Comparison of ENCODE assay signal across 15 mouse cellular contexts in the genomic region with DNA sequence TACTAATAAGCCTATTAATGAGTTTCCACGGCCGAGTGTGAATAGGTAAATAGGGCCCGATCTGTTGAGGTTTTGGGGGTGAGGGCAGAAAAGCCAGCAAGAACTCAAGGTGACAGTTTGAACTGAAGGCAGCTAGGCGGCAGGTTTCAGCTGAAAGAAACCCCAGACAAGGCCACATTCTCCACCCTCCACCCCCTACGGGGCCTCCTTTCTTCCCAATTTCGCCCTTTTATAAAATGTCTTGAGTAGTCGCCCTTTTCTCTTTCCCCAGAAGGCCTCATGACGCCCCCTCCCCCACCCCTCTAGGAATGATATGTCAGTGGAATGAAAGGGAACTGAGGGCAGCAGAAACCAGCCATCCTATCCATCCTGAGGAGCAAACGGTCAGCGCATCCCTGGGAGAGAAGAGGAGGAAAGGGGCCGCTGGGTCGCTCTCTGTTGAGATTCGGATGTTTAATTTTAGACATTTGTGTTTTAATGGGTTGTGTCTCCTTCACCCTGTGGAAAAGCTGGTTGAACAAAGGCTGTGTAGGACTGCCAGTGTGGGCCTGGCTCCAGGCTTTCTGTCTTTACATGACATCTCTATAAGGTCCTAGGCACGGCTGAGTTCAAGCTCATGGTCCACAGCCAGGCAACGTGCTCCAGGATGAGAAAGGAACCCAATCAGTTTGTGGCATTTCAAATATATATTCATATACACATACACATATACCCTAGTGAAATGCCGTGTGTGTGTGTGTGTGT.
DNase-seq lines count a peak whose midpoint lies in the region; ATAC-seq and TF ChIP-seq lines count a peak whose summit lies in the region.
"Had no signal": no experiment of that assay in that cellular context is flagged by ENCODE, and none has a peak within 500 bp of the region (broad histone marks: within the 10 kb centered on the region; RNA-seq: fewer than 3 reads in every experiment).

No protein-coding gene starts in this region.

- no peak for ATAC-seq in kidney, postnatal 0 days (replicated peaks; ENCODE audit: low FRiP score, low read depth)
- no peak for ATAC-seq in embryonic facial prominence, embryonic 13.5 days (ENCODE audit: insufficient number of reproducible peaks, insufficient read depth, low FRiP score, low TSS enrichment, low read depth)
- no peak for ATAC-seq in midbrain, embryonic 14.5 days (ENCODE audit: low FRiP score, low TSS enrichment)
- ATAC-seq in erythroid progenitor cell, adult 5-6 weeks (replicated peaks; ENCODE audit: low FRiP score, poor library complexity, severe bottlenecking) = no peak
- ATAC-seq in inflammation-experienced regulatory T-cells, adult 6 months = no peak

- H3K4me3 ChIP-seq in kidney, postnatal 0 days (replicated peaks; ENCODE audit: low read depth, low read length) = no peak overlapping the region
- no peak overlapping the region for H3K4me3 ChIP-seq in embryonic facial prominence, embryonic 13.5 days
- H3K4me3 ChIP-seq in midbrain, embryonic 14.5 days (replicated peaks; ENCODE audit: low read depth, low read length) = no peak overlapping the region

- TF ChIP-seq CTCF in kidney, postnatal 0 days (IDR thresholded peaks at IDR 0.05; ENCODE audit: low read depth) = peak; percentile 37
- TF ChIP-seq CTCF in brain, embryonic 14.5 days (IDR thresholded peaks at IDR 0.05; ENCODE audit: borderline replicate concordance, extremely low read depth, insufficient read depth, insufficient read length) = peak; percentile 32; the same call in 1 of the 2 replicates

- no peak for DNase-seq in kidney, postnatal 0 days (ENCODE audit: low spot score)
- no peak for DNase-seq in kidney, postnatal 4 days
- peak; percentile 93 for DNase-seq in brain, embryonic 14.5 days (ENCODE audit: low read depth)
- peak; percentile 72 for DNase-seq in midbrain, embryonic 14.5 days
- no peak for DNase-seq in left cerebral cortex, postnatal 4 days
- DNase-seq: cerebellum, postnatal 25 days; gastrocnemius, postnatal 36 days; kidney, adult 2 months; layer of hippocampus, postnatal 36 days; lung, postnatal 14 days; thymus, postnatal 25 days had no signal

- no peaks in the 10 kb centered on the region for H3K36me3 ChIP-seq in kidney, postnatal 0 days (ENCODE audit: insufficient read depth, low read length)
- H3K36me3 ChIP-seq in embryonic facial prominence, embryonic 13.5 days = no peaks in the 10 kb centered on the region
- H3K36me3 ChIP-seq in midbrain, embryonic 14.5 days (ENCODE audit: control insufficient read depth, insufficient read depth, low read length) = no peaks in the 10 kb centered on the region

- H3K9me3 ChIP-seq in kidney, postnatal 0 days (replicated peaks; ENCODE audit: low read length) = no peaks in the 10 kb centered on the region
- H3K9me3 ChIP-seq in embryonic facial prominence, embryonic 13.5 days = no peaks in the 10 kb centered on the region
- no peaks in the 10 kb centered on the region for H3K9me3 ChIP-seq in midbrain, embryonic 14.5 days (ENCODE audit: control insufficient read depth, low read length)

- no peaks in the 10 kb centered on the region for H3K27me3 ChIP-seq in kidney, postnatal 0 days (ENCODE audit: insufficient read depth, low read length)
- no peaks in the 10 kb centered on the region for H3K27me3 ChIP-seq in embryonic facial prominence, embryonic 13.5 days
- H3K27me3 ChIP-seq in midbrain, embryonic 14.5 days (ENCODE audit: control insufficient read depth, insufficient read depth, low read length) = peaks cover 9% of the 10 kb centered on the region

- intact Hi-C loops in left cerebral cortex, postnatal 4 days (cut with DNase I) = loop anchor here (5.0 to 10.0 kb wide), 3 partner anchors 106 to 484 kb away; no protein-coding TSS in a partner anchor

- H3K9ac ChIP-seq in kidney, postnatal 0 days (ENCODE audit: low read depth, low read length) = no peak overlapping the region
- 0 out of 2 replicates have a peak overlapping the region, but pooled peaks have one; percentile 2 for H3K9ac ChIP-seq in embryonic facial prominence, embryonic 13.5 days
- no peak overlapping the region for H3K9ac ChIP-seq in midbrain, embryonic 14.5 days (replicated peaks; ENCODE audit: low read length)
- H3K9ac ChIP-seq: liver, embryonic 14.5 days had no signal

- 62% methylated on average over 15 of the region's 16 CpGs for WGBS in kidney, postnatal 0 days
- 41% methylated on average over 16 of the region's 16 CpGs for WGBS in embryonic facial prominence, embryonic 13.5 days
- 10% methylated on average over 16 of the region's 16 CpGs for WGBS in midbrain, embryonic 14.5 days

- H3K27ac ChIP-seq in kidney, postnatal 0 days = no peak overlapping the region
- no peak overlapping the region for H3K27ac ChIP-seq in embryonic facial prominence, embryonic 13.5 days
- 0 out of 2 replicates have a peak overlapping the region, but pooled peaks have one; percentile 3 for H3K27ac ChIP-seq in midbrain, embryonic 14.5 days (replicated peaks; ENCODE audit: low read depth, low read length)
- H3K27ac ChIP-seq: liver, embryonic 14.5 days had no signal

- TF ChIP-seq POLR2A in brain, embryonic 14.5 days (IDR thresholded peaks at IDR 0.05; ENCODE audit: borderline replicate concordance, extremely low read depth, insufficient read depth, insufficient read length, poor library complexity, severe bottlenecking) = no peak

- H3K4me2 ChIP-seq in kidney, postnatal 0 days (ENCODE audit: low read length) = no peak overlapping the region
- H3K4me2 ChIP-seq in embryonic facial prominence, embryonic 13.5 days = no peak overlapping the region
- no peak overlapping the region for H3K4me2 ChIP-seq in midbrain, embryonic 14.5 days (ENCODE audit: low read length)

- H3K4me1 ChIP-seq in kidney, postnatal 0 days (replicated peaks; ENCODE audit: insufficient read depth, low read length) = peaks cover 2% of the 10 kb centered on the region
- peaks cover 24% of the 10 kb centered on the region for H3K4me1 ChIP-seq in embryonic facial prominence, embryonic 13.5 days
- peaks cover 21% of the 10 kb centered on the region for H3K4me1 ChIP-seq in midbrain, embryonic 14.5 days (ENCODE audit: control insufficient read depth, insufficient read depth, low read length)

Comparison
In these comparisons a context has a peak if more than half of its experiments do, and no peak if none do; other contexts are left out.
1. DNase-seq: peak in brain, embryonic 14.5 days (single experiment) and midbrain, embryonic 14.5 days (single experiment); none in kidney, postnatal 0 days (single experiment), kidney, postnatal 4 days (0 of 2) and left cerebral cortex, postnatal 4 days (single experiment).